Mouse (Mus musculus) CH12.LX (cell line): ENCODE data around the gene Duoxa1. TPM values are rescaled to one million over a fixed set of nuclear protein-coding genes. Genes with fewer than 3 reads are reported as not detected.

Experiments used
- DNase-seq: peaks from one replicate; pipeline ENCODE4 v3.0.0-alpha.2; 2013; ENCODE audit errors: extremely low read depth
- H3K27ac ChIP-seq: 2 replicates; pipeline ENCODE4 v1.5.1; 2012; ENCODE audit warnings: low read depth, mild to moderate bottlenecking, control low read depth, moderate library complexity; ENCODE audit not compliant: insufficient read depth
- H3K27me3 ChIP-seq: replicated peaks from 2 replicates; pipeline ENCODE3; 2012; ENCODE audit warnings: inconsistent platforms
- H3K36me3 ChIP-seq, 2 experiments: replicated peaks in 1 of 2; 2 replicates each; pipeline versions ENCODE3 to v1.6.1; 2012; ENCODE audit warnings: inconsistent platforms in 1 of 2, low read length in 1 of 2, mild to moderate bottlenecking in 1 of 2, mixed read lengths in 1 of 2, moderate library complexity in 1 of 2; ENCODE audit not compliant: control insufficient read depth in 1 of 2, insufficient read depth in 1 of 2
- H3K4me1 ChIP-seq, 2 experiments: 2 replicates each; pipeline ENCODE4 v1.6.1; 2012; ENCODE audit warnings: inconsistent platforms in 1 of 2, moderate library complexity in 1 of 2; ENCODE audit not compliant: insufficient read depth in 2 of 2, control insufficient read depth in 1 of 2
- H3K4me2 ChIP-seq: 2 replicates; pipeline ENCODE4 v1.6.1; 2012; ENCODE audit warnings: low read depth, mild to moderate bottlenecking, control low read depth; ENCODE audit not compliant: poor library complexity, insufficient read depth, severe bottlenecking
- H3K4me3 ChIP-seq, 3 experiments: fragments of 150-350 bp in 1 of 3; sonication (generic) in 1 of 3; replicated peaks in 1 of 3; 2 replicates each; pipeline versions ENCODE3 to v1.5.1; 2011 to 2012; ENCODE audit warnings: low read depth in 2 of 3, low read length in 2 of 3, mild to moderate bottlenecking in 2 of 3, moderate library complexity in 2 of 3, control low read depth in 1 of 3, improper control_type of control experiment in 1 of 3, inconsistent platforms in 1 of 3, mixed read lengths in 1 of 3; ENCODE audit not compliant: poor library complexity in 1 of 3
- H3K79me2 ChIP-seq: replicated peaks from 2 replicates; pipeline ENCODE4 v1.6.1; 2012; ENCODE audit warnings: mild to moderate bottlenecking, moderate library complexity; ENCODE audit not compliant: control insufficient read depth, poor library complexity, insufficient read depth, severe bottlenecking; ENCODE audit errors: extremely low read depth
- H3K9ac ChIP-seq: 2 replicates; pipeline ENCODE4 v1.6.1; 2012; ENCODE audit warnings: low read depth, mild to moderate bottlenecking, control low read depth, moderate library complexity; ENCODE audit not compliant: insufficient read depth
- H3K9me3 ChIP-seq: replicated peaks from 2 replicates; pipeline ENCODE3; 2012; ENCODE audit warnings: low read length, inconsistent platforms, mixed read lengths
- BHLHE40 ChIP-seq: IDR thresholded peaks from 2 replicates; pipeline ENCODE4 v1.6.1; 2011; ENCODE audit warnings: mild to moderate bottlenecking, low read depth, low read length, improper control_type of control experiment
- CHD2 ChIP-seq: IDR thresholded peaks from 2 replicates; pipeline ENCODE4 v1.6.1; 2011; ENCODE audit warnings: low read length, improper control_type of control experiment
- CTCF ChIP-seq, 2 experiments: IDR thresholded peaks in 1 of 2; conservative IDR thresholded peaks in 1 of 2; 2 replicates each; pipeline ENCODE4 v1.5.1; 2011 to 2012; ENCODE audit warnings: low read depth in 2 of 2, low read length in 2 of 2, improper control_type of control experiment in 1 of 2, inconsistent platforms in 1 of 2, mild to moderate bottlenecking in 1 of 2, moderate library complexity in 1 of 2
- ELF1 ChIP-seq: IDR thresholded peaks from 2 replicates; pipeline ENCODE4 v1.6.1; 2014; ENCODE audit warnings: low read depth, mild to moderate bottlenecking, inconsistent platforms, low read length, improper control_type of control experiment
- GABPA ChIP-seq: IDR thresholded peaks from 2 replicates; pipeline ENCODE4 v1.6.1; 2012; ENCODE audit warnings: low read depth, low read length, improper control_type of control experiment, inconsistent platforms; ENCODE audit not compliant: insufficient replicate concordance
- HCFC1 ChIP-seq: IDR thresholded peaks from 2 replicates; pipeline ENCODE4 v1.6.1; 2012; ENCODE audit warnings: low read depth, mild to moderate bottlenecking, inconsistent platforms, low read length, improper control_type of control experiment
- IRF4 ChIP-seq: IDR thresholded peaks from 2 replicates; pipeline ENCODE4 v1.6.1; 2014; ENCODE audit warnings: low read depth, mild to moderate bottlenecking, inconsistent platforms, low read length, improper control_type of control experiment
- JUND ChIP-seq: conservative IDR thresholded peaks from 2 replicates; pipeline ENCODE4 v1.6.1; 2011; ENCODE audit warnings: low read depth, low read length, improper control_type of control experiment
- KAT2A ChIP-seq: IDR thresholded peaks from 2 replicates; pipeline ENCODE4 v1.6.1; 2012; ENCODE audit warnings: low read length, improper control_type of control experiment, inconsistent platforms; ENCODE audit not compliant: insufficient replicate concordance
- MAX ChIP-seq: IDR thresholded peaks from 2 replicates; pipeline ENCODE4 v1.6.1; 2011; ENCODE audit warnings: low read length, improper control_type of control experiment
- MAZ ChIP-seq: IDR thresholded peaks from 2 replicates; pipeline ENCODE4 v1.6.1; 2012; ENCODE audit warnings: low read depth, mild to moderate bottlenecking, inconsistent platforms, low read length, improper control_type of control experiment, moderate library complexity
- POLR2AphosphoS2 ChIP-seq: IDR thresholded peaks from 2 replicates; pipeline ENCODE4 v1.6.1; 2011; ENCODE audit warnings: low read depth, low read length, improper control_type of control experiment
- RAD21 ChIP-seq: IDR thresholded peaks from 2 replicates; pipeline ENCODE4 v1.6.1; 2011; ENCODE audit warnings: low read depth, mild to moderate bottlenecking, low read length, improper control_type of control experiment, moderate library complexity
- SMC3 ChIP-seq: IDR thresholded peaks from 2 replicates; pipeline ENCODE4 v1.6.1; 2011; ENCODE audit warnings: low read depth, low read length, improper control_type of control experiment
- USF1 ChIP-seq: IDR thresholded peaks from 2 replicates; pipeline ENCODE4 v1.6.1; 2014; ENCODE audit warnings: low read depth, mild to moderate bottlenecking, inconsistent platforms, low read length, improper control_type of control experiment
- ZC3H11A ChIP-seq: IDR thresholded peaks from 2 replicates; pipeline ENCODE4 v1.6.1; 2012; ENCODE audit warnings: low read depth, mild to moderate bottlenecking, inconsistent platforms, low read length, improper control_type of control experiment
- ZKSCAN1 ChIP-seq: IDR thresholded peaks from 2 replicates; pipeline ENCODE4 v1.6.1; 2012; ENCODE audit warnings: low read depth, inconsistent platforms, low read length, improper control_type of control experiment, borderline replicate concordance
- ZMIZ1 ChIP-seq: IDR thresholded peaks from 2 replicates; pipeline ENCODE4 v1.6.1; 2012; ENCODE audit warnings: low read depth, mild to moderate bottlenecking, inconsistent platforms, low read length, improper control_type of control experiment
- dilution Hi-C: fragments of 300-500 bp; cut with MboI; formaldehyde crosslinking; loops from 2 replicates; pipeline ENCODE4 v1.14.3; 2020; ENCODE audit warnings: low sequenced_read_pairs; ENCODE audit not compliant: extremely low pct_unique_long_range_greater_than_20kb, extremely low pct_ligation_motif_present
- in situ Hi-C: fragments of 300-500 bp; cut with MboI; formaldehyde crosslinking; loops from 3 replicates; pipeline ENCODE4 v1.14.3; 2019; ENCODE audit warnings: low sequenced_read_pairs, low pct_ligation_motif_present, low pct_unique_long_range_greater_than_20kb, mixed read lengths
- polyA plus RNA-seq: library from polyadenylated mRNA; unstranded; fragments of >175 nt; gene quantifications from 2 replicates; pipeline ENCODE4 v1.2.1, GENCODE M21; 2012; ENCODE audit warnings: low read depth; ENCODE audit not compliant: insufficient read length
- total RNA-seq, 2 experiments: library from RNA; depleted of rRNA; stranded (reverse); fragments of 300-350 nt in 1 of 2; fragments of >200 nt in 1 of 2; gene quantifications; 2 replicates each; pipeline ENCODE4 v1.2.3; 2012 to 2014

Gene Duoxa1
- total and polyA plus RNA-seq, 3 experiments, result not detected

GRCm38 (mm10) chr2:122309647-122310046, 3.9 kb downstream of the Duoxa1 start:
- dilution Hi-C loops (no loop called here), in situ Hi-C loops (loop anchor here (10.0 kb wide), 1 partner anchor 245 kb away; no protein-coding TSS in a partner anchor)
- no peak overlapping the region for H3K4me3 ChIP-seq
- H3K4me2 ChIP-seq, result no peak overlapping the region
- no peaks in the 10 kb centered on the region for H3K9me3 ChIP-seq
- H3K4me1 ChIP-seq, result no peaks in the 10 kb centered on the region
- H3K79me2 ChIP-seq, result no peaks in the 10 kb centered on the region
- TF ChIP-seq CTCF (conservative IDR thresholded peaks at IDR 0.05 in 1 of 2, IDR thresholded peaks at IDR 0.05 in 1 of 2; ENCODE audit: low read depth in 2 of 2, low read length in 2 of 2), result peak in 1 of 2 experiments; percentile 38; a peak in 2 of 4 replicates
- TF ChIP-seq GABPA, result no peak
- peak; percentile 10 for TF ChIP-seq RAD21
- TF ChIP-seq SMC3, result peak; percentile 13; the same call in 1 of the 2 replicates
- no peak for TF ChIP-seq ZC3H11A
- TF ChIP-seq HCFC1, result no peak
- peaks cover 64% of the 10 kb centered on the region for H3K27me3 ChIP-seq
- DNase-seq, result no peak
- H3K36me3 ChIP-seq, result no peaks in the 10 kb centered on the region
- no peak overlapping the region for H3K9ac ChIP-seq
- H3K27ac ChIP-seq, result no peak overlapping the region

DNA sequence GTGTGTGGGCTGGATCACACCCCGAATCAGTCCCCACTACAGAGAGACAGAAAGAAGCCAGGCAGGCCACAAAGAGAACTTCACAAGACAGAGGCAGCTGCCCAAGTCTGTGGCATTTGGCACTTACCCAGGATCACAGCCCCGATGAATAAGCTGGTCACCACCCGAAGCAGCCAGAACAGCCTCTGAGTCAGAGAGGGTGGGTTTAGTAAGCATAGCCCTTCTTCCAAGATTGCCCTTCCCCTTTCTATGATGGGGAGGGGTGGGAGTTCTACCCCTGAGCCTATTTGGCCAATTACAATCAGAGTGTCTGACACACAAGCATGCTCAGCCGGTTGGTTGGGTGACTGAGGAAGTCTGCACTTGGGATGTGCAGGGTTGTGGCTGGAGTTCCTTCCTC, 7.3 kb downstream of the Duoxa1 start:
- dilution Hi-C loops, result no loop called here
- H3K4me2 ChIP-seq, result no peak overlapping the region
- H3K4me1 ChIP-seq, result no peaks in the 10 kb centered on the region
- no peak for DNase-seq
- H3K27ac ChIP-seq, result no peak overlapping the region
- no peaks in the 10 kb centered on the region for H3K36me3 ChIP-seq
- H3K79me2 ChIP-seq, result no peaks in the 10 kb centered on the region
- TF ChIP-seq ZMIZ1 (no peak), KAT2A (no peak), CHD2 (no peak), MAX (no peak), ELF1 (no peak)
- no peak overlapping the region for H3K4me3 ChIP-seq
- peaks cover 59% of the 10 kb centered on the region for H3K27me3 ChIP-seq
- no peaks in the 10 kb centered on the region for H3K9me3 ChIP-seq
- no peak overlapping the region for H3K9ac ChIP-seq
- in situ Hi-C loops, result loop anchor here (10.0 kb wide), 1 partner anchor 241 kb away; no protein-coding TSS in a partner anchor

DNA sequence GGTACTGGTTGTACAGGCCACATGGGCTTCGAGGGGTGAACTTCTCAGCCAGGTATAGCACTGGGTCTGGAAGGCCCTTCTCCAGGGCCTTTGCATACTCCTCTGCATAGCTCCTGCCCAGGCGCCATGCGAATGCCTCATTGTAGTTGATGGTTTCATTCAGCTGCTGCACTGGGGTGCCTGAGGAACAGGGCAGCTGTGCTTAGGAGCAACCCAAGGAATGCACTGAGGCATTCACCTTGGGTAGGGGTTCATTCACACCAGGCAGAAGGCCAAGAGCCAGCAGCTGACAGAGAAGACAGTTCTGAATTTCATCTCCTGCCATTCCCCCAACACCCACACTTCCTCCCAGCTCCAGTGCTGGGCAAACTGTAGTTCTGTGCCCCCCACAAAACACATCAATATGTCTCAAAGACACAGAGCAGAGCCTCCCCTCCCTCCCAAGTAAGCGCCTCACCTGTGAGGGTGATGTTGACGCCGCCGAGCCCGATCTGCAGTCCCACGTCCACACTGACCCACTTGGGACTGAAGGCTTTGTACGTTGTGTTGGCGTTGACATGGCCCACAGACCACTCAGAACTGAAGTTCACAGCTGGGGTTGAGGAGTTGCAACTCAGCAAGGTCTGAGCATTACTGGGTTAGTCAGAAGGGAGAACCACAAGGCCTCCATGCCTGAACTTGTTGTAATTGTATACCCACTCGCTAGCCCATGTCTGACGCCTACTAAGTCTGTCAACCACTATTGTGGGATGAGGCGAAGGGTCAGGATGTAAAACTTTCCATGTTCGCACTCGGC, 8.2 kb downstream of the Duoxa1 start:
- in situ Hi-C loops, result loop anchor here (10.0 kb wide), 1 partner anchor 240 kb away; no protein-coding TSS in a partner anchor
- no peaks in the 10 kb centered on the region for H3K9me3 ChIP-seq
- TF ChIP-seq MAX (no peak), SMC3 (no peak), CHD2 (no peak), IRF4 (no peak), JUND (no peak), ZC3H11A (no peak), POLR2AphosphoS2 (no peak), BHLHE40 (no peak), ZKSCAN1 (no peak), MAZ (no peak), USF1 (no peak)
- TF ChIP-seq, all 38 proteins: peak for 0
- Histone ChIP-seq H3K27ac (no peak overlapping the region), H3K4me2 (no peak overlapping the region), H3K79me2 (no peaks in the 10 kb centered on the region), H3K4me3 (no peak overlapping the region), H3K4me1 (no peaks in the 10 kb centered on the region), H3K27me3 (peaks cover 56% of the 10 kb centered on the region), H3K9ac (no peak overlapping the region), H3K36me3 (no peaks in the 10 kb centered on the region)
- dilution Hi-C loops, result no loop called here
- no peak for DNase-seq
